Mouse (Mus musculus) left cerebral cortex, adult 2 months (tissue): Measurements from ENCODE around the gene Cntnap1. TPM values are rescaled to one million over a fixed set of nuclear protein-coding genes. Genes with fewer than 3 reads are reported as not detected.

Experiments used
- DNase-seq, 2 experiments: peaks; one replicate each; pipeline ENCODE4 v3.0.0; 2021 to 2022; ENCODE audit warnings: low spot score in 2 of 2, mixed read lengths in 1 of 2; ENCODE audit errors: extremely low spot score in 1 of 2
- H3K27ac ChIP-seq: fragments of 200-600 bp; 2 replicates; pipeline ENCODE4 v1.8.1; 2022
- H3K4me3 ChIP-seq: fragments of 200-600 bp; 2 replicates; pipeline ENCODE4 v1.8.1; 2022
- CTCF ChIP-seq: fragments of 200-600 bp; IDR thresholded peaks from 2 replicates; pipeline ENCODE4 v1.8.1; 2022; ENCODE audit warnings: antibody characterized with exemption, mild to moderate bottlenecking, moderate library complexity
- intact Hi-C: fragments of 180-260 bp; cut with DNase I; formaldehyde crosslinking; loops from one replicate; pipeline ENCODE4 v1.15.1; 2025
- total RNA-seq, 2 experiments: library from RNA; stranded (reverse); gene quantifications; 2 replicates each; pipeline ENCODE4 v1.2.3; 2021

Gene Cntnap1
- total RNA-seq, 2 experiments from 2014 or later, result 171 to 182 TPM

DNA sequence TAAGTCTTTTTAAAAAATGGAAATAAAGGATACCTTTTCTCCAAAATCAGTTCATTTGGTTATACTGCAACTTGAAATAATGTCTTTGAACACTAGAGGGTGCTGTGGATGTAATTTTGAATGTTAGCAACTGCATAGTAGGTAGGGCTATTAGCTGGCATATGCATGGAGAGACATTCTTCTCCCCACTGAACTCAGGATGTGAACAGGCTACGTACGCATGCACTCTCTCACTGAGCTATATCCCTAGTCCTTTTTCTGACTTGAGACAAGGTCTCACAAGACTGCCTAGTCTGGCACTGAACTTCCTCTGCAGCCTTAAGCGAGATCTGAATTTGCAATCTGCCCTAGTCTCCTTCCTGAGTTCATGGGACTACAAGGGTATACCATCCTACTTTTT, 41.6 kb downstream of the Cntnap1 start:
- intact Hi-C loops, result loop anchor here (1.0 to 5.0 kb wide), 3 partner anchors 36 to 185 kb away; partner anchors contain the start of gene Becn1
- no peak overlapping the region for H3K27ac ChIP-seq
- no peak for DNase-seq
- TF ChIP-seq CTCF, result peak; percentile 79
- no peak overlapping the region for H3K4me3 ChIP-seq

DNA sequence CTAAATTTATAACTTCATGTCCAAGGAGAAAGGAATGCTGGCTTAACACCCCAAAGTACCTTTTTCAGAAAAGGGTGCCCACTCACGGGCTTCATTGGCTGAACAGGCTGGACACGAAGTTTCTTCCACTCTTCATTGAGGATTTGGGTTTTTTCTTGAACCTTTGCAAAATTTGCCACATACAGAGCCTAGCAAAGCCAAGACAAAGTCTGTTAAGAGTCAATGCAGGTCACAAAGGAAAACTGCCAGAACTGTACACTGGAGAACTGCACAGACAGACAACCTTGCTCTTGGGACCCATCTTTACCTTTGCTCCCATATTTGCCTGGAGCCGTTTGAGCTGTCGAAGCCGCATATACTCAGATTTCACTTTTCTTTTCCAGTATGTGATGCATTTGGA, 46.6 kb downstream of the Cntnap1 start:
- DNase-seq, result no peak
- Histone ChIP-seq H3K4me3 (no peak overlapping the region), H3K27ac (no peak overlapping the region)
- intact Hi-C loops, result no loop called here
- TF ChIP-seq CTCF, result no peak

DNA sequence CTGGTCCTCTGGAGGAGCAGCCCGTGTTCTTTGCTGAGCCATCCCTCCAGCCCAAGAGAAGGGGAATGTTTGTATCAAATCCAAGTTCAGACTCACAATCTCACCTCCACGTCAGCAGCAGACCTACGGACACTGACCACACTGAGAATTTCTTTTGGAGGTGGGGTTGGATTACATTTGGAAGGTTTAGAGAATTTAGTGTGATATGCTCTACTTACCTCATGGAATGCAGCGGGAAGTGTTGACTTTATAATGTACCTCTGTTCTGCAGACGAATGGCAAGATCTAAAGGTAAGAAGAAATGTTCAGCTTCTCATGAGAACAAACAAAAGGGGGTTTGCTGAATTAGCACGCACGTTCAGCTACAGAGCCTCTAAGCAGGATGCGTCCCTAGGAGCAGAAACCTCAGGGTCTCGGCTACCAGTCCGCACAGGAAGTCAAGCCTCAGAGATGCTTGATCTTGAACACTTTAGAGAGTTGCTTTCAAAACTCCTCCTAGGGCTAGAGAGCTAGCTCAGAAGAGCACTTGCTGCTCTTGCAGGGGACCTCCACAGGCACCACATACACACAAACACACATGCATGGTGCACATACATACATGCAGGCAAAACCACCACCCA, 48.2 kb downstream of the Cntnap1 start:
- no peak overlapping the region for H3K27ac ChIP-seq
- no peak for DNase-seq
- TF ChIP-seq CTCF, result no peak
- intact Hi-C loops, result no loop called here
- no peak overlapping the region for H3K4me3 ChIP-seq

GRCm38 (mm10) chr11:101220853-101221252, 50.5 kb downstream of the Cntnap1 start:
- intact Hi-C loops, result no loop called here
- H3K4me3 ChIP-seq, result no peak overlapping the region
- DNase-seq, result no peak
- no peak for TF ChIP-seq CTCF
- H3K27ac ChIP-seq, result no peak overlapping the region

DNA sequence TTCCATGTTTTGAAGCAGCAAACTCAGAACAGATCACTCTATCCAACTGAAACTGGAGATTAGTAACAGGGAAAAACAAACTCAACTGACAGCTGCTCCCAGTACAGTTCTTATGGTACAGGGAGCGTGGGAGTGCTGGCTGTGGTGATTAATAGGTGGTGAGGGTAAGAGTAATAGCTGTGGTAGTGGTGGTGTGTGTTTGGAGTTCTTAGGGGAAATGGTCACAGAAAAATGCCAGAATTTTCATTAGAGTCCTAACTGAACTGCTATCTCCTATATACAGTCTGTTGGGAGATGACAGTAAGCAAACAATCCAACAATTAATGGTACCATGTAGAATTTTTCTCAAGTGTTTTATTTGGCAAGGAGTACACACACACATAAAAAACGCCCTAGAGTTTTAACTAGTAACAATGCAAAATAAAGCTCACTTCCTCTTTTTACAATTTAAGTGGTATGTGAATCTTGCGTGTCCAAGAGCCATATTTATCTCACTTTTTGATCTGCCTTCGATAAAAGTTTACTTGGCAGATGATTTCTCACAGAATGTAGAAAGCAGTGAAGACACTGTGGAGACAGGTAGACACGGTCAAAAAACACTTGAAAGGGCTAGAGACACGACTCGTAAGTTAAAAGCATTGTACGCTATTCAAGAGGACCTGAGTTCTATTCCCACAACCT, 51.1 kb downstream of the Cntnap1 start:
- no peak for DNase-seq
- H3K27ac ChIP-seq, result no peak overlapping the region
- intact Hi-C loops, result no loop called here
- TF ChIP-seq CTCF, result no peak
- H3K4me3 ChIP-seq, result no peak overlapping the region

- no peak for DNase-seq
- intact Hi-C loops, result no loop called here
- no peak for TF ChIP-seq CTCF
These were observed 54.0 kb downstream of the Cntnap1 start for GRCm38 (mm10) chr11:101224337-101224736.

GRCm38 (mm10) chr11:101225331-101226064, 55.2 kb downstream of the Cntnap1 start:
- DNase-seq, result no peak
- intact Hi-C loops, result no loop called here
- no peak for TF ChIP-seq CTCF
- Histone ChIP-seq H3K4me3 (peak overlapping the region; percentile 85), H3K27ac (peak overlapping the region; percentile 80)

More at GRCm38 (mm10) chr11:101224337-101224736, 54.0 kb downstream of the Cntnap1 start:
- Histone ChIP-seq H3K4me3 (no peak overlapping the region), H3K27ac (no peak overlapping the region)

GRCm38 (mm10) chr11:101226065-101226701, 55.9 kb downstream of the Cntnap1 start, which contains the start of gene Ezh1:
TSS of gene Ezh1 (minus strand) at chr11:101226463.
- peak; percentile 90 to 92 for DNase-seq
- intact Hi-C loops, result no loop called here
- peak; percentile 40 for TF ChIP-seq CTCF
- Histone ChIP-seq H3K4me3 (peak within 1 kb of the TSS; percentile 85), H3K27ac (peak within 1 kb of the TSS; percentile 80)

DNA sequence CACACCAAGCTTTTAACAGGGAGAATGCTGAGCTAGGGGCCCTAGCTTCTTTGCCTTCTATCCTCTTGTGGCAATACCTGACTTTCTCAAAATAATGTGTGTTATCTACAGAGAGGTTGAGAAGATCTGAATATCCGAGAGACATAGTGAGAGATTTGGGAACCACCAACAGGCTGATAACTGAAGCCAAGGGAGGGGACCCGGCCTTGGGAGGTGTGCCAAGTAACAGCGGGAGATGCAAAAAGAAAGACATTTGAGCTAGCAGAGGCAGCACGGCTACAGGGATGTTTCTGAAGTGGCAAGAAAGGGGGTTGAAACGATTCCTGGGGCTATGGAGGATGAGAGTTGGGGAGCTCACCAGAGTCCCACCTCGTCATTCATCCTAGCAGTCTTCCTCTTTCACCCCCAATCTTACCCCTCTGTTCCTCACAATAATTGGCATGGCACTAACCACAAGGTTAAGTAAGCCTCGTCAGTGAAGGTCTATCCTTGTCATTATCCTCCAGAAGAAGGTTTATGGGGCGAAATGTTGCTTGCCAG, 59.1 kb downstream of the Cntnap1 start:
- H3K4me3 ChIP-seq, result no peak overlapping the region
- intact Hi-C loops, result no loop called here
- TF ChIP-seq CTCF, result no peak
- DNase-seq, result no peak
- H3K27ac ChIP-seq, result peak overlapping the region; percentile 86

GRCm38 (mm10) chr11:101230061-101230511, 59.8 kb downstream of the Cntnap1 start:
- no peak for DNase-seq
- intact Hi-C loops, result no loop called here
- Histone ChIP-seq H3K27ac (peak overlapping the region; percentile 86), H3K4me3 (no peak overlapping the region)
- no peak for TF ChIP-seq CTCF

DNA sequence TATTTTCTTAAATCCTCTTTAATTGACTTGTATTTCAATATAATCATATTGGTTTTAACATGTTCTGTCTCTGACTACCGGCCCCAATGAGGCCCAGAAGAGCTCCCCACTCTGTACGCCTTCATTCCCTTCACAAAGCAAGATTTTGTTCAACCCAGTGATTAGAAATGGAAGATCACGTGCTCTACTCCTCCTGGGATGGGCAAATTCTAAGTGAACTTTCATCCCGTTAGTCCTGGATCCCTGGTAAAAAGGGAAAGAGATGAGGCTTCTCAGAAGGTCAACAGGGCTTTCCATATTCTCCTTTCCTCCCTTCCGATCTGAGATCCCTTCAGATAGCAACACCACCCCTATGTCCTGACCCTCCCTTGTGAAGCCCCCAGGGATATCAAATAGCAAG, 60.2 kb downstream of the Cntnap1 start:
- TF ChIP-seq CTCF, result no peak
- H3K4me3 ChIP-seq, result no peak overlapping the region
- peak overlapping the region; percentile 86 for H3K27ac ChIP-seq
- DNase-seq, result no peak
- intact Hi-C loops, result no loop called here
